Mouse (Mus musculus) lung, adult 2 months (tissue): ENCODE measurements at regions not wholly inside any gene's neighbourhood (a gene's known extent, or its start where the extent isn't known, plus 50 kb on each side); places are given as distances from the start of the nearest gene placed in this dataset.

Source experiments
- CTCF ChIP-seq: fragments of 200-500 bp; IDR thresholded peaks from 2 replicates; pipeline ENCODE4 v1.5.1; 2011; ENCODE audit warnings: mild to moderate bottlenecking, low read length, control low read depth; ENCODE audit not compliant: insufficient read depth
- POLR2A ChIP-seq: fragments of 200-500 bp; IDR thresholded peaks from 2 replicates; pipeline ENCODE4 v1.6.1; 2011; ENCODE audit warnings: low read depth, mild to moderate bottlenecking, control low read depth, low read length, borderline replicate concordance; ENCODE audit errors: extremely low read depth

DNA sequence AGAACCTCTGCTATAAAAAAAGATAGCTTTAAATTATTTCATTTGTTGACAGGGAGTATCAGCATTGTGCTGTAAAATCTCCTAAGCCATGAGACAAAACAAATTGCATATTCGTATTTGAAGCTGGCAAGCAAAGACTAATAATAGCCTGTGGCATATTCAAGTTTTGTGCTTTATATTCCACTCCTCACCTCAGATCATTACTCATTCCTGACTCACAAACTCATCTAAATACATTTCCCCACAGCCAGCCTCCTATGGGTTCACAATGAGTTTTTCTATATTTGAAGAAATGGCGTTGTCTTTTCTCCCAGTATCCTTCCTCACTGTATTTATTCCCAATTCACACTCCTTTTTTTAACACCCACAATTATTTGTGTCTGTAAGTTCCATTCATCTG is 161.5 kb upstream of the Gm9972 start:
- no peak for TF ChIP-seq CTCF
- TF ChIP-seq POLR2A, result no peak
